Mouse (Mus musculus) embryonic fibroblast, embryonic 13.5 days (primary cell): ENCODE measurements at regions not wholly inside any gene's neighbourhood (a gene's known extent, or its start where the extent isn't known, plus 50 kb on each side); places are given as distances from the start of the nearest gene placed in this dataset.
A peak's percentile ranks its signal among the peaks of the same experiment; 100 is the strongest.

Source experiments
- H3K27ac ChIP-seq: 2 replicates; pipeline ENCODE4 v1.5.1; 2012; ENCODE audit warnings: low read length, control low read depth, inconsistent platforms; ENCODE audit not compliant: insufficient read depth
- H3K4me1 ChIP-seq: 2 replicates; pipeline ENCODE4 v1.6.1; 2011; ENCODE audit warnings: low read length; ENCODE audit not compliant: control insufficient read depth, insufficient read depth
- H3K4me3 ChIP-seq: 2 replicates; pipeline ENCODE4 v1.5.1; 2011; ENCODE audit warnings: mild to moderate bottlenecking, control low read depth, low read length; ENCODE audit not compliant: insufficient read depth
- CTCF ChIP-seq: IDR thresholded peaks from 2 replicates; pipeline ENCODE4 v1.5.1; 2011; ENCODE audit warnings: mild to moderate bottlenecking, control low read depth, low read length, moderate library complexity, borderline replicate concordance; ENCODE audit not compliant: insufficient read depth
- POLR2A ChIP-seq: IDR thresholded peaks from 2 replicates; pipeline ENCODE4 v1.6.1; 2011; ENCODE audit warnings: low read depth, mild to moderate bottlenecking, control low read depth, low read length, moderate library complexity

DNA sequence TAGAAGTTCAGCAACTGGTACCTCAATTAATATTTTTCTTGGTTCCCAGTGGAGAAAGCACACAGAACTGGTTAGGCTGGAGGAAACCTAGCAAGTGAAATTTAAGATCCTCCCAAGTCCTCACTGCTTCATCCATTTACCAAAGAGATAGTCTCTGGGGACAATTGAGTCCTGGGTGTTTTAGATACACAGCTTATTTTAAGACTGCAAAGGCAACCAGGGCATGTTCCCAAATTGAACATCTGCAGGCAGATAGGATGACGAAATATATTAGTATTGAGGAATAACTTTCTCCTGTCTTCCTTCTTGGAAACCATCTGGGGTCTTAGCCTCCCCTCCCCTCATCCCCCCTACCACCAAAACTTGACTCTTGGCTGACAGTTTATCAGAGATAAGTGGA lies 356.3 kb upstream of the Npvf start:
- TF ChIP-seq CTCF, result no peak
- no peak for TF ChIP-seq POLR2A
- Histone ChIP-seq H3K4me3 (no peak overlapping the region), H3K27ac (no peak overlapping the region; the same call in 1 of the 2 replicates), H3K4me1 (peaks cover 7% of the 10 kb centered on the region)

DNA sequence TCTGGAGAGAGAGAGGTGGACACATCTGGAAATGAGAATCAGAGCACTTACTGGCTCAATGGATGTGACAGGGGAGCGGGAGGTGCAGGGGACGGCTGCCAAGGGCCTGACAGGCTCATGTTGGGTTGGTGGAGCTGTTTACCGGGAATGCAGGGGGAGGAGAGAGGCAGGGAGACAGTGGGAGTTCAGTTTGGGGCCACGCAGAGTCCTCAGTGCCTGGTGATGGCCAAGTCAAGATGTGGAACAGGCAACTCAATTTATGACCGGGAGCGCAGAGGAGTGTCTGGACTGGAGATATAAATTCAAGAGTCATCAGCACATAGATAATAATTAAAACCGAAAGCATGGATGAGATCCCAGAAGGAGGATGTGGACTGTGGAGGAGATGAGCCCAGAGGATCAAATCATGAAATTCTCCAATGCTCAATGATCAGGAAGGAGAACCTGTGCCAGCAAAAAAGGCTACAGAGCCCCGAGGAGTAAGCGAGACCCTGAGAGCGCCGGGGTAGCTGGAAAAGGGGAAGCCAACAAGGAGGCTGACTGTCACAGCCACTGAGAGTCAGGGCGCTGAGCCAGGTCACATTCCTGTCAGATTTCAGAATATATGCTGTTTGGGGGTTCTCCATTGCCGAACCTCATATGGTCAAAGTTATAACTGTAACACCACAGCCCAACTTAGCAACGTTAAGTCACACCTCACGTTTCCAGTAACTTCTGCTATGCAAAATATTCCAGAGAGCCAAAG lies 358.0 kb upstream of the Npvf start:
- TF ChIP-seq POLR2A, result peak; percentile 7; the same call in 1 of the 2 replicates
- TF ChIP-seq CTCF, result no peak
- H3K27ac ChIP-seq, result peak overlapping the region; percentile 93
- peaks cover 7% of the 10 kb centered on the region for H3K4me1 ChIP-seq
- H3K4me3 ChIP-seq, result no peak overlapping the region

DNA sequence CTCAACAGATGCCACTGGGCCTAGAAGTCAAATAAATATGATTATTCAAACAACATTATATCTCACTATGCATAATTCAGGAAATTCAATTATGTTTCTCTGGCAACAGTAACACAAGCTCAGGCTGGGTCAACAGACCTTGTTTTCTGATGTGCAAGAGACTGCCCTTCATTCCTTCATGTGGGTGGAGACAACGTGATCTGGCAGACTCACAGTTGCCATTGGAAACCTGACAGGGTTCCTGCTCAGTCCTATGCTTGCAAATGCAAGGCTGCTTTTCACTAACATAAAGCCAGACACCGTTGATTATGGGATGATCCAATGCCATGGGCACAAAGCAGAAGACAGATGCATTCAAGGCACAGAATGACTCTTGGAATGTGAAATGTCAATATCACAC lies 361.5 kb upstream of the Npvf start:
- TF ChIP-seq CTCF, result no peak
- TF ChIP-seq POLR2A, result no peak
- H3K4me1 ChIP-seq, result peaks cover 11% of the 10 kb centered on the region
- H3K27ac ChIP-seq, result peak overlapping the region; percentile 81
- no peak overlapping the region for H3K4me3 ChIP-seq

DNA sequence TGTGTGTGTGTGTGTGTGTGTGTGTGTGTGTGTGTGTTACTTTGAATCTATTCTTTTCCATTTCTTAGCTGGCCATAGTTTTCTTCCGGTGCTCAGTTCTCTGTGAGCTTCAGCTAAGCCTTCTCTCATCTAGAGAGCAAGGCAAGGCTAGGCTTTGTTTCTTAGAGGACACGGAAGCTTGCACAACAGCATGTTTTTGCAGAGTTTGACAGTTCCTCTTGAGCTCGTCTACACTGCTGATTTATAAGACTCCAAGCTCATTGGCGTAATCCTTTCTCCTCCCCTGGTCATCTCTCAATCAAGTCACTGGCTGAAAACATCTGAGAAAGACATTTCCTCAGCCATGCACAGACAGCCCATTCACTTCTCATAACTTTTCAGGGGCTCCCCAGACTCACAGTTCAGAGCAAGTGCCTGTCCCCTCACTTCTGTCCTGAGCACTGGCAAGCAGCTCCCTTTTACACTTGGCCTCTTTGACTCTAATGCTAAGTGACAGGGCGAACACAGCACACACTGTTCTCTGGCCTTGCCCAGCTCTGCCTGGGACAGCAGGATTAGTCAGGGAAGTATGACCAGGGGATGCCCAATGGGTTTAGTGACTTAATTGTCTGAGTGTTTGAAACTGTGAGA lies 362.3 kb upstream of the Npvf start:
- no peak; the same call in 1 of the 2 replicates for TF ChIP-seq POLR2A
- TF ChIP-seq CTCF, result no peak
- Histone ChIP-seq H3K27ac (peak overlapping the region; percentile 81), H3K4me1 (peaks cover 11% of the 10 kb centered on the region), H3K4me3 (no peak overlapping the region)

DNA sequence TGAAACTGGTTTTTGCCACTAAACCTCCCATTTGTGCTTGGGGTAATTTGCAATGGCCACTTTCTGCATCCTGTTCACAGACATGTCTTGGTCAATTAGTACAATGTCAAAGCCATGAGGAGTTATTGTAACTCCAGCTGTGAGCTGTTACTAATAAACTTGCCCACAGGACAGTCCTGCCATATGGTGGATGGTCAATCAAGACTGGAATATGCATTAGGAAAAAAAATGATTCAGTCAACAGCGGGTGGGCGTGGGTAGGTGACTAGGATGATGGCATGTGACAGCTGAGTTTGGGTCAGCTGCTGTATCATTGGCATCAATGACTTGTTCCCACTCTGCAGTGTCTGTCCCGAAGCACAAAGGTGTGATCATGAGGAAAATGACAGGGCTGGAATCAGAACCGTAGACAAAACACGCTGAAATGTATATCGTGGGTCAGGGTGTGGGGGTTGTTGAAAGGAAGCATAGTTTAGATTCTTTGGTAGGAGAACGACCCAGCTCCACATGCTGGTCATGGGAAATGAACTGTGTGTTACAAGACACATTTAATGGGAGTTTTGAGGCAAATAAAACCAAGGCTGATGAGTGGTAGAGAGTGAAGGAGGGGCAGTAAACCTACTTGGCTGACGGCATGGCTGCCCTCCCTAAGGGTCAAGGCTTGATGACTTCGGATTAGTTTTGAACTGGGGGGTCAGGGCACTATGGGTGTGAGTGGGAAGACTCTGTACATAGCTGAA lies 363.2 kb upstream of the Npvf start:
- Histone ChIP-seq H3K27ac (no peak overlapping the region; the same call in 1 of the 2 replicates), H3K4me1 (peaks cover 7% of the 10 kb centered on the region), H3K4me3 (no peak overlapping the region)
- TF ChIP-seq CTCF (no peak), POLR2A (no peak)

DNA sequence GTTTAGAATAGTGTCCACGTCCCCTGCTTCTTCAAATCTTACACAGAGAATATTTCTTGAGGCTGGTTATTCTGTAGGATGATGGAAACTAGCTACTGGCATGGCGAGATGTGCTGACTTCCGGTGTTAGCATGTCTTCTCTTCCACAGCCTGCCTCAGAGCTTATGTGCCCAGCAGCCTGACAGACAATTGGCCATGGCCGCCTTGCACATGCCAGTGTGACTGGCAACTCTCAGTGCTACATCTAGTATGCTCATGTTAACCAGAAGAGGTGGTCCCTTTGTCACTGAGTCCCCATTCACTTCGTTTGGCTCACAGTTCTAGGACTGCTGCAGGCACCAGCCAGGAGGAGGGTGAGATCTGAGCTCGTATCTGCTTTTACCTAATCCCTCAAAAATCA lies 367.0 kb upstream of the Npvf start:
- no peak overlapping the region for H3K27ac ChIP-seq
- H3K4me3 ChIP-seq, result no peak overlapping the region
- peaks cover 6% of the 10 kb centered on the region for H3K4me1 ChIP-seq
- TF ChIP-seq CTCF (no peak), POLR2A (no peak)

DNA sequence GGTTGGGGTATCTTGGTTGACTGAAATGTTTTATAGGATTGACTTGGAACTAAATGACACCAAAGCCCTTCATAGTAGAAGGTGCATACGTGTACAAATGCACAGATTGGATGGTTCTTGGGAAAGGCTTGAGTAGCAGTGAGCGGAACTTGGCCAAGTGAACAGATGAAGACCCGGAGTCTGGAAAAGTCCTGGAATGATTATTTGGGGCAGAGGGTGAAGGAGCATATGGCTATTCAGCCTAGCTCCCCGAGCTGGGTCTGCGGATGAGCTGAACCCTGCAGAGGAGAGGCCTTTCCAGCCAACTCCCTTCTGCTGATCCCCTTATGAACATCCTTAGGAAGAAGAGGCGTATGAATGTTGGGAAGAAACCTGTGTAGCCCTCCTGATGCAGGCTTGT lies 369.1 kb upstream of the Npvf start:
- no peak overlapping the region; the same call in 1 of the 2 replicates for H3K27ac ChIP-seq
- H3K4me1 ChIP-seq, result 0 out of 2 replicates have a peak, but pooled peaks cover 2% of the 10 kb centered on the region
- TF ChIP-seq POLR2A (no peak), CTCF (no peak)
- no peak overlapping the region for H3K4me3 ChIP-seq

DNA sequence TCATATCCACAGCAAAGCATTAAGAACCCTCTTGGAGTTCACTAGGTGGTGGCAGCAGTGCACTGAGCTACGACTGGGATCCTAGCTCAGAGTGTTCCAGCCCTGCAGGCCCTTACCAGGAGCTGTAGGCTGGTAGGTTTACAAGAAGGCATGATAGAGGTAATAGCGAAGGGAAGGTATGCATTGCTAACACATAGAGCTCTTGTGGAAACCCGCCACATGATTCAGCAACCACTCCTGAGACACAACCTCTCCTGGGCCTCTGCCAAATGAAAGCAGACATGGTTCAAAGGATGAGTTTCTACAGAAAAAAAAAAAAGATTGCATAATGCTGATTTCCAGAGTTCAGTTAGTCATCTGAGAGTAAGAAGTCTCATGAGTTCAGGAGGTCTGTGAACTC lies 370.5 kb upstream of the Npvf start:
- Histone ChIP-seq H3K27ac (peak overlapping the region; percentile 22; the same call in 1 of the 2 replicates), H3K4me1 (0 out of 2 replicates have a peak, but pooled peaks cover 2% of the 10 kb centered on the region), H3K4me3 (no peak overlapping the region)
- no peak for TF ChIP-seq POLR2A

DNA sequence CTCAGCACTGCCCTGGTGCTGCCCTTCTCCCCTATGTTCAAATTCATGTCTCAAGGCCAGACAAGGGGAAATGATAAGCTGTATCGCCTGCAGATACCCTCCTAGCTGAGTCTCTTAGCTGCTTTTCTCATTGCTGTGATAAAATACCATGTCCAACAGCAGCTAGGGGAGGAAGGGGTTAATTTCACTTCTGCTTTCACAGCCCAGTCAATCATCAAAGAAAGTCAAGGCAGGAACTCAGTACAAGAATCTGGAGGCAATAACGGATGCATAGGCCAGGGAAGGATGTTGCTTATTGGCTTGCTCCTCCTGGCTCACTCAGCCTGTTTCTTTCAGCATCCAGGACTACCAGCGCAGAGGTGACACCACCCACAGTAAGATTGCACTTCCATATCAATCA lies 371.2 kb upstream of the Npvf start:
- Histone ChIP-seq H3K4me1 (0 out of 2 replicates have a peak, but pooled peaks cover 2% of the 10 kb centered on the region), H3K4me3 (no peak overlapping the region), H3K27ac (peak overlapping the region; percentile 22; the same call in 1 of the 2 replicates)
- TF ChIP-seq POLR2A (no peak), CTCF (no peak)
